Mouse (Mus musculus) heart, embryonic 14.5 days (tissue): ENCODE measurements around the gene Spsb4. TPM values are rescaled to one million over a fixed set of nuclear protein-coding genes. Genes with fewer than 3 reads are reported as not detected.

Experiments
- ATAC-seq: fragments of 200-750 bp; cut with Nextera tagmentation; 2 replicates; pipeline ENCODE4 v1.8.0; 2017; ENCODE audit warnings: low read depth, moderate TSS enrichment; ENCODE audit not compliant: insufficient number of reproducible peaks, insufficient read depth, low FRiP score
- H3K27ac ChIP-seq, 2 experiments: fragments of 200-500 bp in 1 of 2; fragments of 300-500 bp in 1 of 2; sonication (generic) in 1 of 2; replicated peaks in 1 of 2; 2 replicates each; pipeline ENCODE4 v1.5.1; 2012 to 2014; ENCODE audit warnings: low read depth in 2 of 2, low read length in 2 of 2, control low read depth in 1 of 2, mild to moderate bottlenecking in 1 of 2, mixed read lengths in 1 of 2; ENCODE audit not compliant: control insufficient read depth in 1 of 2, insufficient read depth in 1 of 2
- H3K27me3 ChIP-seq: fragments of 300-500 bp; sonication (generic); 2 replicates; pipeline ENCODE4 v1.6.1; 2014; ENCODE audit warnings: mild to moderate bottlenecking, low read length, control low read depth; ENCODE audit not compliant: control insufficient read depth, insufficient read depth
- H3K36me3 ChIP-seq: fragments of 300-500 bp; sonication (generic); 2 replicates; pipeline ENCODE4 v1.6.1; 2014; ENCODE audit warnings: mild to moderate bottlenecking, control low read depth, low read length, mixed read lengths; ENCODE audit not compliant: control insufficient read depth, insufficient read depth
- H3K4me1 ChIP-seq, 2 experiments: fragments of 200-500 bp in 1 of 2; fragments of 300-500 bp in 1 of 2; sonication (generic) in 1 of 2; 2 replicates each; pipeline ENCODE4 v1.6.1; 2012 to 2014; ENCODE audit warnings: low read length in 2 of 2, control low read depth in 1 of 2, mixed read lengths in 1 of 2; ENCODE audit not compliant: control insufficient read depth in 2 of 2, insufficient read depth in 2 of 2
- H3K4me2 ChIP-seq: fragments of 300-500 bp; sonication (generic); 2 replicates; pipeline ENCODE4 v1.6.1; 2014; ENCODE audit warnings: mild to moderate bottlenecking, low read length
- H3K4me3 ChIP-seq, 2 experiments: fragments of 200-500 bp in 1 of 2; fragments of 300-500 bp in 1 of 2; sonication (generic) in 1 of 2; 2 replicates each; pipeline ENCODE4 v1.5.1; 2012 to 2014; ENCODE audit warnings: low read length in 2 of 2, mild to moderate bottlenecking in 2 of 2, control low read depth in 1 of 2, low read depth in 1 of 2, moderate library complexity in 1 of 2; ENCODE audit not compliant: control insufficient read depth in 1 of 2, insufficient read depth in 1 of 2
- H3K9ac ChIP-seq: fragments of 300-500 bp; sonication (generic); 2 replicates; pipeline ENCODE4 v1.6.1; 2014; ENCODE audit warnings: mild to moderate bottlenecking, low read length
- H3K9me3 ChIP-seq: fragments of 300-500 bp; sonication (generic); 2 replicates; pipeline ENCODE4 v1.6.1; 2016; ENCODE audit warnings: low read length, control low read depth; ENCODE audit not compliant: control insufficient read depth
- WGBS: fragments of 180-500 bp; shearing (Covaris S2); extraction: QIAGEN DNeasy Blood & Tissue Kit; methylation state at CpG from one replicate; pipeline ENCODE4 v1.1.7; 2014; 5-methylcytosine and 5-hydroxymethylcytosine counted together
- polyA plus RNA-seq: library from polyadenylated mRNA; unstranded; fragments of >200 nt; fragmentation: Nextera tagmentation; extraction: Ambion mirVana; gene quantifications from 2 replicates; pipeline ENCODE4 v1.2.1, GENCODE M21; 2014

The Spsb4 gene
- polyA plus RNA-seq, 1 experiment from 2014 or later: 41.9 TPM

- no peak overlapping the region for H3K4me3 ChIP-seq
- 80% methylated on average over 1 of the region's 1 CpGs for WGBS
- H3K9me3 ChIP-seq: no peaks in the 10 kb centered on the region
- peaks cover 3 to 6% of the 10 kb centered on the region in 2 experiments; a peak in 2 of 4 replicates for H3K4me1 ChIP-seq
- H3K27me3 ChIP-seq: no peaks in the 10 kb centered on the region
- H3K27ac ChIP-seq: no peak overlapping the region
- no peak overlapping the region for H3K4me2 ChIP-seq
- H3K9ac ChIP-seq: no peak overlapping the region
- H3K36me3 ChIP-seq: no peaks in the 10 kb centered on the region
- no peak for ATAC-seq
Observed at GRCm38 (mm10) chr9:96909503-96909902, 109.1 kb downstream of the Spsb4 start.

GRCm38 (mm10) chr9:96908737-96909136, 109.9 kb downstream of the Spsb4 start:
- no peak overlapping the region for H3K9ac ChIP-seq
- no peak overlapping the region for H3K4me3 ChIP-seq
- peaks cover 3 to 6% of the 10 kb centered on the region in 2 experiments; a peak in 2 of 4 replicates for H3K4me1 ChIP-seq
- H3K4me2 ChIP-seq: no peak overlapping the region
- no peak for ATAC-seq
- H3K27me3 ChIP-seq: no peaks in the 10 kb centered on the region
- H3K27ac ChIP-seq: no peak overlapping the region
- WGBS: 55% methylated on average over 2 of the region's 2 CpGs
- no peaks in the 10 kb centered on the region for H3K9me3 ChIP-seq
- no peaks in the 10 kb centered on the region for H3K36me3 ChIP-seq

DNA sequence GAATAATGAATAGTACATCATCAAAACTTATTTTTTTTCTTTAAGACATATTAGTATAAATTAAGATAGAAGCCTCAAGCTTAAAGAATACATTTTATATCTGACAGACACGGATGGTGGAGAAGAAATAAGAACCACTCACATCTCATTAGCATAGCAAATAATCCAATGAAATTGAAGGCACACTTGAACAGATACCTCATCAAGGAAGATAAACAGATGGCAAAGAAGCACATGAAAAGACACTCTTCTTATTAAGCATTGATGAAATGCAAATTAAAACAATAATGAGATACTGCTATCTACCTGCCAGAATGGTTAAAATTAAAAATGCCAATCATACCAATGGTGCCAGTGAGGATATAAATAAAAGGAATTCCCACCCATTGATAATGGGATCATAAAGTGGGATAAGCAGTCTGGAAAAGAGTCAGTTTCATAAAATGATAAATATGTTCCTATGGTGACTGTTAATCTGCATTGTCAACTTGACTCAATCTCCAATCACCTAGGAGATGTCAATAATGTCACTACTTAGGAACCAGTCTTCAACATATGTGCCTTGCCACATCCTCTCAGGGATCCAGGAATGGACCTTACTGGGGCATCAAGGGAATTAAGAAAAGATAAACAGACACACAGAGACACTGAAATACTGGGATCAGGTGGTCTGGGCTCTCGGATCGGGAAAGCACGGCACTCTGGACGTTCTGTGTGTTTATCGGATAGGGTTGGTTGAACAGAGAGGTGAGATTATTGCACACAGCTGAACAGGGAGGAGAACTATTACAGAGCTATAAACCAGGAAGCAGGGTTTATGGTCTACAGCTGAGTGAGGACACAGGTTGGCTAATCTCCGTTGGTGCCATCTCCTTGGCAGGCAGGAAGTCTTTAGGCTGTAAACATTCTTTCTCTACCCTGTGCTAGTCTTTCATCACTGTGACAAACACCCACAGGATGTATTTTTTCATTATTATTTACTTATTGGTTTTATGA, 114.0 kb downstream of the Spsb4 start:
- no peak for ATAC-seq
- Histone ChIP-seq H3K27me3 (no peaks in the 10 kb centered on the region), H3K36me3 (no peaks in the 10 kb centered on the region), H3K4me3 (no peak overlapping the region), H3K4me1 (peaks cover 3 to 6% of the 10 kb centered on the region in 2 experiments; a peak in 2 of 4 replicates), H3K9ac (no peak overlapping the region), H3K4me2 (no peak overlapping the region), H3K27ac (no peak overlapping the region), H3K9me3 (no peaks in the 10 kb centered on the region)
- WGBS: 87% methylated on average over 7 of the region's 7 CpGs

GRCm38 (mm10) chr9:96899717-96900116, 118.9 kb downstream of the Spsb4 start:
- no peak overlapping the region for H3K27ac ChIP-seq
- H3K36me3 ChIP-seq: no peaks in the 10 kb centered on the region
- WGBS: 64% methylated on average over 5 of the region's 5 CpGs
- H3K9ac ChIP-seq: no peak overlapping the region
- no peak overlapping the region for H3K4me3 ChIP-seq
- no peaks in the 10 kb centered on the region for H3K27me3 ChIP-seq
- H3K4me1 ChIP-seq: no peaks in the 10 kb centered on the region
- ATAC-seq: no peak
- no peaks in the 10 kb centered on the region for H3K9me3 ChIP-seq
- no peak overlapping the region for H3K4me2 ChIP-seq

- Histone ChIP-seq H3K27me3 (no peaks in the 10 kb centered on the region), H3K9ac (no peak overlapping the region), H3K4me3 (no peak overlapping the region), H3K36me3 (no peaks in the 10 kb centered on the region), H3K27ac (no peak overlapping the region), H3K9me3 (no peaks in the 10 kb centered on the region), H3K4me2 (no peak overlapping the region), H3K4me1 (no peaks in the 10 kb centered on the region)
- no peak for ATAC-seq
Observed at GRCm38 (mm10) chr9:96899004-96899403, 119.6 kb downstream of the Spsb4 start.

- Histone ChIP-seq H3K36me3 (no peaks in the 10 kb centered on the region), H3K27ac (no peak overlapping the region), H3K4me3 (no peak overlapping the region), H3K9ac (no peak overlapping the region), H3K27me3 (no peaks in the 10 kb centered on the region), H3K4me2 (no peak overlapping the region), H3K4me1 (no peaks in the 10 kb centered on the region), H3K9me3 (no peaks in the 10 kb centered on the region)
- no peak for ATAC-seq
- 93% methylated on average over 1 of the region's 1 CpGs for WGBS
Observed at GRCm38 (mm10) chr9:96896690-96897089, 122.0 kb downstream of the Spsb4 start.

DNA sequence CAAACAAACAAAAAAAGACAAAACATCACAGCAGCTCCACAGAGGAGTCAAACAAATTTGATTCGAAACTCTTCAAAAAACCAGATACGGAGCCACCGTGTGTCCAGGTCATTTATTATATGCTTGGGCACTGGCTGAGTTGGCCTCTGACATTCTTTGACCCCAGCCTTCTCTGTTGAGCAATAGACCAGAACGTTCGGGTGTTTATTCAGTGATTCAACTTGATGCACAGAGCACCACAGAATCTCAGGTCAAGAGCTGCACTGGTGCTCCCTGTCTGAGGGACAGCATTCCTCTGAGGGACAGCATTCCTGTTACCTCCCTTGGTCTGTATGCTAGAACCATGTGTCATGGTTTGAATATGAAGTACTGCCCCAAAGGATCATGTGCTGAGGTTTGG, 125.1 kb downstream of the Spsb4 start:
- Histone ChIP-seq H3K27ac (no peak overlapping the region), H3K9me3 (no peaks in the 10 kb centered on the region), H3K36me3 (no peaks in the 10 kb centered on the region), H3K4me1 (peaks cover 2 to 5% of the 10 kb centered on the region in 2 experiments; a peak in 2 of 4 replicates), H3K4me2 (no peak overlapping the region), H3K9ac (no peak overlapping the region), H3K4me3 (no peak overlapping the region), H3K27me3 (no peaks in the 10 kb centered on the region)
- ATAC-seq: no peak
- 83% methylated on average over 5 of the region's 5 CpGs for WGBS
